Mouse (Mus musculus) liver, embryonic 14.5 days (tissue): ENCODE results near the gene Cobll1. TPM values are rescaled to one million over a fixed set of nuclear protein-coding genes. Genes with fewer than 3 reads are reported as not detected.

Source experiments
- ATAC-seq: fragments of 200-750 bp; cut with Nextera tagmentation; 2 replicates; pipeline ENCODE4 v1.8.0; 2017; ENCODE audit warnings: moderate number of reproducible peaks, mild to moderate bottlenecking, moderate library complexity; ENCODE audit not compliant: insufficient read depth
- DNase-seq, 3 experiments: peaks; one replicate each; pipeline ENCODE4 v3.0.0-alpha.2; 2012 to 2013; ENCODE audit warnings: low read depth in 3 of 3, low spot score in 3 of 3
- H3K27ac ChIP-seq: fragments of 300-500 bp; sonication (generic); 2 replicates; pipeline ENCODE4 v1.5.1; 2014; ENCODE audit warnings: moderate library complexity, mild to moderate bottlenecking, control low read depth, inconsistent platforms
- H3K27me3 ChIP-seq: fragments of 300-500 bp; sonication (generic); 2 replicates; pipeline ENCODE4 v1.6.1; 2014; ENCODE audit warnings: mild to moderate bottlenecking, low read length, moderate library complexity; ENCODE audit not compliant: control insufficient read depth, insufficient read depth
- H3K36me3 ChIP-seq: fragments of 300-500 bp; sonication (generic); replicated peaks from 2 replicates; pipeline ENCODE4 v1.6.1; 2014; ENCODE audit warnings: low read depth; ENCODE audit not compliant: control insufficient read depth, insufficient read depth
- H3K4me1 ChIP-seq, 2 experiments: fragments of 200-500 bp in 1 of 2; fragments of 300-500 bp in 1 of 2; sonication (generic) in 1 of 2; replicated peaks; 2 replicates each; pipeline ENCODE4 v1.6.1; 2012 to 2014; ENCODE audit warnings: antibody characterized with exemption in 1 of 2, inconsistent platforms in 1 of 2, low read length in 1 of 2; ENCODE audit not compliant: control insufficient read depth in 2 of 2, insufficient read depth in 2 of 2
- H3K4me2 ChIP-seq: fragments of 300-500 bp; sonication (generic); 2 replicates; pipeline ENCODE4 v1.6.1; 2014; ENCODE audit warnings: low read depth, mild to moderate bottlenecking, control low read depth, moderate library complexity
- H3K4me3 ChIP-seq, 2 experiments: fragments of 200-500 bp in 1 of 2; fragments of 300-500 bp in 1 of 2; sonication (generic) in 1 of 2; 2 replicates each; pipeline ENCODE4 v1.5.1; 2012 to 2014; ENCODE audit warnings: low read depth in 2 of 2, low read length in 2 of 2, mild to moderate bottlenecking in 2 of 2, control low read depth in 1 of 2, inconsistent platforms in 1 of 2, moderate library complexity in 1 of 2; ENCODE audit not compliant: insufficient read depth in 1 of 2
- H3K9ac ChIP-seq: fragments of 300-500 bp; sonication (generic); replicated peaks from 2 replicates; pipeline ENCODE4 v1.6.1; 2014; ENCODE audit warnings: mild to moderate bottlenecking, control low read depth, moderate library complexity
- H3K9me3 ChIP-seq: fragments of 300-500 bp; sonication (generic); 2 replicates; pipeline ENCODE4 v1.6.1; 2016; ENCODE audit warnings: low read length, mixed read lengths; ENCODE audit not compliant: control insufficient read depth
- CTCF ChIP-seq: IDR thresholded peaks from 2 replicates; pipeline ENCODE4 v1.5.1; 2016; ENCODE audit warnings: antibody characterized with exemption, low read depth, control low read depth
- EP300 ChIP-seq: IDR thresholded peaks from 2 replicates; pipeline ENCODE4 v1.6.1; 2016; ENCODE audit warnings: antibody characterized with exemption, low read depth
- WGBS: fragments of 180-500 bp; shearing (Covaris S2); extraction: QIAGEN DNeasy Blood & Tissue Kit; methylation state at CpG from one replicate; pipeline ENCODE4 v1.1.7; 2014; ENCODE audit not compliant: insufficient replicate concordance; 5-methylcytosine and 5-hydroxymethylcytosine counted together
- polyA plus RNA-seq, 2 experiments: library from polyadenylated mRNA; depleted of rRNA in 1 of 2; stranded (reverse) in 1 of 2; unstranded in 1 of 2; fragments of >200 nt; fragmentation: Nextera tagmentation in 1 of 2; extraction: Ambion mirVana in 1 of 2; gene quantifications; 2 replicates each; pipeline versions ENCODE4 v1.2.1 to v1.2.3; 2012 to 2014

Cobll1 gene
- polyA plus RNA-seq, 2 experiments, result 2.6 to 3.3 TPM

DNA sequence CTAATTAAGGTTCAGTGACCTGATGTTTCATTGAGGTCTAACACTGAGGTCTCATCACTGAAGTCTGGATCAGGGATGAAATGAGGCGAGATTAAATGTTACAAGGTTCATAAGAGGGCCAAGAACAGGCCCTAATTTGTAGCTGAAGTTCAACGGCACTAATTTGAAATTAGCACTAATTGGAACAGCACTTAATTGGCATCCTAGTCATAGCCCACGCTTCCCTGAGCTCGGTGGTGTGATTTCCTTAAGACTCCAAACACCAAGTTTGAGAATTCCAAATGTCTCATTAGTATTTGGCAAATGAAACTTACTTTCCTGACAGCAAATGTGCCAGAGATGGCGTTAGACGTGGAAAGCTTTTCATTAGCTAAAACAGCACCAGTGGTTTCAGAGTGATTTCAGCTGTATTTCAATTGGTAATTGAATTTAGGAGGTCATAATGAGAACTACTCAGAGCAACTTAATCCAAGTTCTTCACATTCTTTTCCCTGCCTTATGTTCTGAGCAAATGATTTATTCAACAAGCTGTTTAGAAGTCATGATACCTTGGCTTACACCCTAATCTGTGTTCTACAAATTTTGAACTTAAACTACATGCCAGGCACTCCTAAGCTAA is 36.3 kb upstream of the Cobll1 start:
- 60% methylated on average over 6 of the region's 6 CpGs for WGBS
- DNase-seq (no peak), ATAC-seq (no peak)
- Histone ChIP-seq H3K9ac (no peak overlapping the region), H3K27me3 (no peaks in the 10 kb centered on the region), H3K4me1 (0 out of 4 replicates have a peak, but pooled peaks cover 0 to 2% of the 10 kb centered on the region in 2 experiments), H3K9me3 (no peaks in the 10 kb centered on the region), H3K4me3 (no peak overlapping the region), H3K36me3 (no peaks in the 10 kb centered on the region), H3K27ac (no peak overlapping the region), H3K4me2 (no peak overlapping the region)
- no peak for TF ChIP-seq CTCF
- TF ChIP-seq EP300, result no peak

DNA sequence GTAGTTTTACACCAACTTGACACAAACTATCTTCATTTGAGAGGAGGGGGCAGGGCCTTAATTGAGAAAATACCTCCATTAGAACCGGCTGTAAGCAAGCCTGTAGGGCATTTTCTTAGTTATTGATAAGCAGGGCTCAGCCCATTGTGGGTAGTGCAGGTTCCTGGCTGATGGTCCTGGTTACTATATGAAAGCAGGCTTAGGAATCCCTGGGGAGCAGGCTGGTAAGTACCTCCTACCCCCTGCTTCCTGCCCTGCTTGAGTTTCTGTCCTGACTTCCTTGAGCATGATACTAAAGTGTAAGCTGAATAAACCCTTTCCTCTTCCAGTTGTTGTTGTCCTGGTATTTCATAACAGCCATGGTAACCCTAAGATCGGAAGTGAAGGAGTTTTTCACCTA is 34.7 kb upstream of the Cobll1 start:
- DNase-seq, result no peak
- ATAC-seq, result no peak
- no peaks in the 10 kb centered on the region for H3K9me3 ChIP-seq
- no peak for TF ChIP-seq CTCF
- no peak for TF ChIP-seq EP300
- no peaks in the 10 kb centered on the region for H3K27me3 ChIP-seq
- no peak overlapping the region for H3K27ac ChIP-seq
- 42% methylated on average over 2 of the region's 2 CpGs for WGBS
- H3K36me3 ChIP-seq, result no peaks in the 10 kb centered on the region
- H3K4me3 ChIP-seq, result no peak overlapping the region
- H3K9ac ChIP-seq, result no peak overlapping the region
- 0 out of 4 replicates have a peak, but pooled peaks cover 0 to under 1% of the 10 kb centered on the region in 2 experiments for H3K4me1 ChIP-seq
- no peak overlapping the region for H3K4me2 ChIP-seq

DNA sequence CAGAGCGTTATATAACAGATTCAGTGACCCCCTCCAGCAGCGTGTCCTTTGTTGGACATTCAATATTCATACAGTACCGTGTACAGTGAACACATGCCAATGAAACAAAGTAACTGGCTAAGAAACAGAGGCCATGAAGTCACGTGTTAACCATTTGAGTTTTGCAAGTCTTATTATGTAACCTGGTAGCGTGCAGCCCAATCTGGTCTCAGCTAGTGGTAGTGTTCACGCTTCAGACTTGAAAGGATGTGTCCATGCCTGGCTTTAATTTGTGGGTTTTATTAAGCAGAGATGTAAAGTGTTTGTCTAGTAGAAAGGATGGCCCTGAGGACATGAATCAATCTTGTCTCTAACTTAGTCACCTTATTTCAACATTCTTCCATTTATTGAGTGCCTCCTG is 29.5 kb upstream of the Cobll1 start:
- ATAC-seq, result no peak

DNA sequence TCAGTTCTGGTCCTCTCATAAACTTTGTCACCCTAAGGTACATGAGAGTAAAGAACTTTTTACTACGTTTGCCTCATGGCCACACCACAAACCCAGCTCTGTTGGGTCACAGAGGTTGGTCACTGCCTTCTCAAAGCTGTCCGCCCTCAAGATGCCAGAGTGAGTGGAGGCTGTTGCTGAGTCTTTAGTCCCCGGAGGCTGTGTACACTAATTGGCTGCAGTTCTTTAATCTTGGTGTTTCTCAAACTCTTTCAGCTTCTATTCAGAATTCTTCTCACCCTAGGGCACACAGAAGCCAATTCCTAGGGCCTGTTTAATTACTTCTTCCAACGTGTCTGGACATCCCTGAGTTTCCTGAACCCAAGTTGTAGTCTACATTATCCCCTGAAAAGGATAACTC is 28.6 kb upstream of the Cobll1 start:
- no peak for TF ChIP-seq CTCF
- TF ChIP-seq EP300, result no peak
- no peak for DNase-seq
- Histone ChIP-seq H3K27me3 (no peaks in the 10 kb centered on the region), H3K9me3 (no peaks in the 10 kb centered on the region), H3K4me1 (no peaks in the 10 kb centered on the region), H3K36me3 (no peaks in the 10 kb centered on the region), H3K4me3 (no peak overlapping the region), H3K4me2 (no peak overlapping the region), H3K27ac (no peak overlapping the region), H3K9ac (no peak overlapping the region)
- ATAC-seq, result no peak
- WGBS, result 58% methylated on average over 4 of the region's 4 CpGs

More for the DNA sequence above, 29.5 kb upstream of the Cobll1 start:
- no peak overlapping the region for H3K27ac ChIP-seq
- no peaks in the 10 kb centered on the region for H3K36me3 ChIP-seq
- H3K4me2 ChIP-seq, result no peak overlapping the region
- TF ChIP-seq CTCF (no peak), EP300 (no peak)
- no peaks in the 10 kb centered on the region for H3K27me3 ChIP-seq
- H3K9me3 ChIP-seq, result no peaks in the 10 kb centered on the region
- DNase-seq, result no peak
- 61% methylated on average over 6 of the region's 6 CpGs for WGBS
- H3K4me3 ChIP-seq, result no peak overlapping the region
- H3K9ac ChIP-seq, result no peak overlapping the region
- H3K4me1 ChIP-seq, result no peaks in the 10 kb centered on the region

DNA sequence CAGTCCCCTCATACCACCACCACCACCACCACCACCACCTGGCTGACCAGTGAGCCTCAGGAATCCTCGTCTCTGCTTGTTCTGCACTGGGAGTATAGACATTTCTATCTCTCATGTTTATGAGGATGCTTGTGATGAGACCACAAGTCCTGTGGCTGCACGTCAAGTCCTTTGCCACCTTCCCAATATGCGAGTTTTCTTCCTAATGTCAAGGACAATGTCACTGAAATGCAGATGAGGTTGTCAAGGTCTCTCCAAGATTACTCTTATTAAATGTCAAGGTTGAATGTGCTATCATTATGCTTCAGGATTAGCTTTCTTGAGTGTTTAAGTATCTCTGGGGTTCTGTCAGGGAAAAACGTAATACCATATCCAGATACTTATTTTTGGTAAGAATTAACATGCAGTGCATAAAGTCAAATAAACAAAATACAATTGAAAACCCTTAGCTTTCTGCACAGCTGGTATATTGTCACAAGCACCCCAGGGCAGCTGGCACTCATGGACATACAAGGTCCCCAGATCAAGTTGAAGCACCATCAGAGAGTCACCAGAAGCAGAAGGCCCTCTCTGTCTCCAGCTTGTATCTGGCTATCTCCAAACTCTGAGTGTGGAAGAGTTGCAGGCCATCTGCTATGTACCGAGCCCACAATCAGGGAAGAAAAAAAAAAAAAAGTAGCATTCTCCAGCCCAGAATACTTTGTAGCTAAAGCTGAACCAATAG is 27.5 kb upstream of the Cobll1 start:
- 59% methylated on average over 5 of the region's 5 CpGs for WGBS
- Histone ChIP-seq H3K27ac (no peak overlapping the region), H3K9me3 (no peaks in the 10 kb centered on the region), H3K27me3 (no peaks in the 10 kb centered on the region), H3K36me3 (no peaks in the 10 kb centered on the region), H3K4me2 (no peak overlapping the region), H3K4me3 (no peak overlapping the region), H3K9ac (no peak overlapping the region), H3K4me1 (no peaks in the 10 kb centered on the region)
- ATAC-seq (no peak), DNase-seq (no peak)
- TF ChIP-seq EP300, result no peak
- TF ChIP-seq CTCF, result no peak
